Mouse (Mus musculus): ENCODE measurements around the gene Gm20388. TPM values are rescaled to one million over a fixed set of nuclear protein-coding genes. Genes with fewer than 3 reads are reported as not detected.

Gene Gm20388
- total RNA-seq, 2 experiments from 2014 or later: 4.4 to 7.8 TPM

GRCm38 (mm10) chr8:122845662-122846061 lies 2935.0 kb downstream of the Gm20388 start:
- no peak for DNase-seq (ENCODE audit: low spot score in 2 of 2)

- no peak for DNase-seq (ENCODE audit: low spot score in 2 of 2)
Observed at GRCm38 (mm10) chr8:122847829-122848561, 2937.4 kb downstream of the Gm20388 start, which contains the start of gene Cdh15. TSS of gene Cdh15 (plus strand) at chr8:122847966.

- DNase-seq (ENCODE audit: low spot score in 2 of 2): no peak
Observed at GRCm38 (mm10) chr8:122849152-122849910, 2938.7 kb downstream of the Gm20388 start.

- no peak for DNase-seq (ENCODE audit: low spot score in 2 of 2)
Observed at GRCm38 (mm10) chr8:122850641-122851240, 2940.1 kb downstream of the Gm20388 start.

GRCm38 (mm10) chr8:122851692-122852545 lies 2941.3 kb downstream of the Gm20388 start:
- DNase-seq (ENCODE audit: low spot score in 2 of 2): no peak

GRCm38 (mm10) chr8:122852546-122852905 lies 2941.9 kb downstream of the Gm20388 start:
- no peak for DNase-seq (ENCODE audit: low spot score in 2 of 2)

- DNase-seq (ENCODE audit: low spot score in 2 of 2): no peak
Observed at GRCm38 (mm10) chr8:122853340-122853771, 2942.7 kb downstream of the Gm20388 start.

- DNase-seq (ENCODE audit: low spot score in 2 of 2): no peak
Observed at GRCm38 (mm10) chr8:122854388-122854787, 2943.7 kb downstream of the Gm20388 start.

- DNase-seq (ENCODE audit: low spot score in 2 of 2): no peak
Observed at GRCm38 (mm10) chr8:122855123-122855522, 2944.5 kb downstream of the Gm20388 start.

GRCm38 (mm10) chr8:122856288-122856687 lies 2945.6 kb downstream of the Gm20388 start:
- no peak for DNase-seq (ENCODE audit: low spot score in 2 of 2)

- no peak for DNase-seq (ENCODE audit: low spot score in 2 of 2)
Observed at GRCm38 (mm10) chr8:122859843-122860242, 2949.2 kb downstream of the Gm20388 start.

- no peak for DNase-seq (ENCODE audit: low spot score in 2 of 2)
Observed at GRCm38 (mm10) chr8:122864719-122865129, 2954.1 kb downstream of the Gm20388 start.

GRCm38 (mm10) chr8:122865441-122865840 lies 2954.8 kb downstream of the Gm20388 start:
- no peak for DNase-seq (ENCODE audit: low spot score in 2 of 2)

- DNase-seq (ENCODE audit: low spot score in 2 of 2): no peak
Observed at GRCm38 (mm10) chr8:122866231-122866630, 2955.6 kb downstream of the Gm20388 start.

GRCm38 (mm10) chr8:122867982-122868381 lies 2957.3 kb downstream of the Gm20388 start:
- DNase-seq (ENCODE audit: low spot score in 2 of 2): no peak

- DNase-seq (ENCODE audit: low spot score in 2 of 2): no peak
Observed at GRCm38 (mm10) chr8:122870377-122870863, 2959.8 kb downstream of the Gm20388 start.

GRCm38 (mm10) chr8:122871663-122872062 lies 2961.0 kb downstream of the Gm20388 start:
- DNase-seq (ENCODE audit: low spot score in 2 of 2): no peak

GRCm38 (mm10) chr8:122873171-122873570 lies 2962.5 kb downstream of the Gm20388 start:
- no peak for DNase-seq (ENCODE audit: low spot score in 2 of 2)

- DNase-seq (ENCODE audit: low spot score in 2 of 2): no peak
Observed at GRCm38 (mm10) chr8:122875186-122875585, 2964.5 kb downstream of the Gm20388 start.

GRCm38 (mm10) chr8:122878231-122878630 lies 2967.6 kb downstream of the Gm20388 start:
- DNase-seq (ENCODE audit: low spot score in 2 of 2): no peak

- DNase-seq (ENCODE audit: low spot score in 2 of 2): no peak
Observed at GRCm38 (mm10) chr8:122880302-122880701, 2969.7 kb downstream of the Gm20388 start.
